Mouse (Mus musculus) adrenal gland, postnatal 4 days (tissue): ENCODE measurements around the gene Itpk1. TPM values are rescaled to one million over a fixed set of nuclear protein-coding genes. Genes with fewer than 3 reads are reported as not detected.

ENCODE experiments used
- DNase-seq, 2 experiments: peaks; one replicate each; pipeline ENCODE4 v3.0.0; 2021 to 2022; ENCODE audit warnings: low spot score in 2 of 2, mixed read lengths in 2 of 2
- total RNA-seq, 2 experiments: library from RNA; stranded (reverse); gene quantifications; 2 replicates each; pipeline ENCODE4 v1.2.3; 2021

The Itpk1 gene
- total RNA-seq, 2 experiments from 2014 or later, result 46.6 to 57.7 TPM

GRCm38 (mm10) chr12:102696635-102697354 lies 7.9 kb downstream of the Itpk1 start:
- no peak for DNase-seq

DNA sequence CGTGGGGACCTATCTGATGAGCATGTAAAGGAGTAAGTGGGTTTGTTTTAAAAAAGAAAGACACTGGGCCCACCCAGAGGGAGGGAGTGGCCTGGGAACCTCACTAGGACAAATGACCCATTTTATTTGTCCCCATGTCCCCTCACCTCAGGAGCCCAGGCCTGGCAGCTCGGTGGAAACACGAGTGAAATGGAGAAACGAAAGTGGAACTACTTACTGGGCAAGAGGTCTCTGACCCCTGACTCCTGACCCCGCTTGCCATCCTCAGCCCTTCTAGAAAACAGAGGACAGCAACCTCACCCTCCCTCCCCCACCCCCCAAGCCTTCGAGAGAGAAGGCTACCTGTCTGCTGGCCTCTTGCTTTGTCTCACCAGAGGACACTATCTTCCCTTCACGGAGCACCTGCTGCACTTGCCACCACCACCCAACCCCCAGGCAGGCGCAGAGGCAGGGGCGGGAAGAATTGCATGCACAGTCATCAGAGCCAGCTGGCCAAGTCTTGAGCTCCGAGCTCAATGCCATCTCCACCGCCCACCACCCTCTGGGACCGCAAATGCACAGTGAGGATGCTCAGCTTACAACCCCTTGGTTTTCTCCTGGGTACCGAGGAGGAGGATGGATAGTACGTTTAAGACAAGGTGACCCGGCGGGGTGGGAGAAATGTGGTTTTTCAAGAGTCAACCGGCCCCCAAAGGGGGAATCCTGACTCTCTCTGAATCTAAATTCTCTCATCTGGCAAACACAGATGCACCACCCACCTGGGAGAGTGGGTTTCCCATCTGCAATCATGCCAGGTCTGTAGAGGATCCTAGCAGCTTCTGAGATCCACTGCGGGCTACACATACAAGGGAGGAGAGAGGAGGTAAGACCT lies 9.1 kb downstream of the Itpk1 start:
- no peak for DNase-seq

DNA sequence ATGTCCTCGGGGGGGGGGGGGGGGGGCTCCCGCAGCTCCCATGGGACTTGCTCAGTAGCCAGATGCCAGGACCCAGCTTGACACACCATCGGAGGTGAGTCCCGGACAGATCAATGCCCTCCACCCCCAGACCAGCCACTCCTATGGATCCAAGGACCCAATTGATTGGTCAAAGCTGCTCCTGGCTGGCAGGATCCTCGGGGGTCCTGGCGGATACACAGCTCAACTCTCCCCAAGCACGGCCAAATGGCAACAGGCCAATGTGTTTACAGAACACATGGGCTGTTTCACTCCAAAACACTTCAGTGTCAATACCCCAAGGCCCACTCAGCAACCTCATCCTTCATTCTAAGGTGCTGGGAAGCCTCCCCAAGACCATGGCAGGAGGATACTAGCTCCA lies 13.0 kb downstream of the Itpk1 start:
- no peak for DNase-seq

- no peak for DNase-seq
Measured at GRCm38 (mm10) chr12:102691180-102691579, 13.6 kb downstream of the Itpk1 start.

- DNase-seq, result no peak
Measured at GRCm38 (mm10) chr12:102689773-102690563, 14.8 kb downstream of the Itpk1 start.

- no peak for DNase-seq
Measured at GRCm38 (mm10) chr12:102686321-102686720, 18.4 kb downstream of the Itpk1 start.

DNA sequence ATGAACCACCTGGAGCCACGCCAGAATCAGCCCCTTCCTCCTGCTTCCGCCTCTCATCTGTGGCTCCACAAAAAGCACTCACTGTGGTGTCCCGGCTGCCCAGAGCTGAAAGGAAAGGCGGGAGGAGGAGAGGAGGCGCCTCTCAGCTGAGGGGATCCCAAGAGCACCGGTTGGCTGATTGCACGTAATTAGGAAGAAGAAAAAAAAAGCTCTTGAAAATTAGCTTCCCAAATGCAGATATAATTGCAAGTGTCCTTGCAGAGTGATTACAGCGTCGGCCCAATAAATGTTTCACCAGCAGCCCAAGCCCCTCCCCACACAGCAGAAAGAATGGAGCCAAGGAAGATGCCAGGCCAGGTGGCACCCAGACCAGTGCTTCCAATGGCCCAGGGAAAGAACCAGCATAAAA lies 19.2 kb downstream of the Itpk1 start:
- no peak for DNase-seq

DNA sequence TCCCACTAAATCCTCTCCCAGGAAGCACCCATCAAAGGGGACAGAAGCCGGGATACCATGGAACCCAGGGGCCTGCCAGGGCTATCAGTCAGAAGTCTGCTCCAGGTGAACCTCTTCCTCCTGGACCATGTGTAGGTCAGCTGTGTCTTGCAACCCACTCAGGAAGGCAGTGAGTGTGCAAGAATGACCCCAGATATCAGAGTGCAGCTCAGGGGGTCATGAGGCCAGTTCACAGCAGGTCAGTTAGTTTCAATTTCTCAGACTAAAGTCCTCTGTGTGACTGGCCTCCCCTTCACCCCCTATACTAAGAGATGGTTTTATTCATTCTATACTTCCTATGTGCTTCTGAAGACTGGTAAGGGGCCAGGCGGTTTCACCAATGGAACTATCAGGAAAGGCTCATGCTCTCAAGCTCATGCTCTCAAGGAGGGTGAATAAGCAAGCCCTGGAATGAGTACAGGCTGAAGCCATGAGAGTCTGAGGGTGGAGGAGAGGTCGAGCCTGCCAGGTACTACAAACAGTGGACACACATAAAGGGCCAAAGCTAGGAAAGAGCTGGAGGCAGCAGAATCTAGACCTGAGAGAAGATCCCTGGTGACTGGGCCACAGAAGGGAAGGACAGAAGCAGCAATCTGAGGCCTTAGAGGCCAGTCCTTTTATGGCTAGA lies 19.9 kb downstream of the Itpk1 start:
- no peak for DNase-seq

DNA sequence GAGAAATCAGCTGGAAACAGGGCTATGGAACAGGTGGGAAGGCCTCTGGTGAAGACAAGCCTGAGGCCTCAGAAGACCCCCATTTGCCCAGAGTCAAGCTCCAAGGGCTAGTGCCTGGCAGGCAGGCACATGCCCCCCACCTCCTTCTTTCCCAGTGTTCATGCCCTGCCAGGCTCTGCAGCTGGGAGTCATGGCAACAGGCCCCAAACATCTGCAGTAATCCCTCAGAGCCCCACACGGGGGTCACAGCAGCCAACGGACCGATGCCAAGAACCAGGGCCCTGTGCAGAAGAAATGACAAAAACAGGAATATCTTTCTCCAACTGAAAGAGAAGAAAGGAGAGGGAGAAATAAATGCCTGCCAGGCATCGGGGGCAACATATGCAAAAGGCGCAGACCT lies 20.8 kb downstream of the Itpk1 start:
- no peak for DNase-seq

GRCm38 (mm10) chr12:102683438-102683837 lies 21.3 kb downstream of the Itpk1 start:
- no peak for DNase-seq

GRCm38 (mm10) chr12:102682722-102683299 lies 21.9 kb downstream of the Itpk1 start:
- no peak for DNase-seq

GRCm38 (mm10) chr12:102682085-102682484 lies 22.6 kb downstream of the Itpk1 start:
- DNase-seq, result no peak

DNA sequence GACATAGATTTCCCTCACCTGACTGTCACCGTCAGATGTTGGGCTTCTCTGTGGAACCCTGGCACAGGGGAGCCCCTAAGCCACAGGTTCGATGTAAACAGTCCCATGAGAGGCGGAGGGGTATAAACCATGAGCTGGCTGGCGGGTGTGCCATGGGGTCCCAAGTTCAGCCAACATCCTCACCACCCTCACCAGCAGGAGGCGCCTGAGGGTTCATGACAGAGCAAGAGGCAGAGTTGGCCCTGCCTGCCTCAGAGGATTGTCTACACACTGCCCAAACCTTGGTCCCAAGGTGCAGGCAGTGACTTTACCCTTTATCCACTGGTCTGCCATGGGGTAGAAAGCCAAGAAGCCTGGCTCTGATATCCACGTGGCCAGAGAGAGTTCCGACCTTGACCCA lies 23.1 kb downstream of the Itpk1 start:
- DNase-seq, result no peak

- DNase-seq, result no peak
Measured at GRCm38 (mm10) chr12:102678820-102679219, 25.9 kb downstream of the Itpk1 start.

DNA sequence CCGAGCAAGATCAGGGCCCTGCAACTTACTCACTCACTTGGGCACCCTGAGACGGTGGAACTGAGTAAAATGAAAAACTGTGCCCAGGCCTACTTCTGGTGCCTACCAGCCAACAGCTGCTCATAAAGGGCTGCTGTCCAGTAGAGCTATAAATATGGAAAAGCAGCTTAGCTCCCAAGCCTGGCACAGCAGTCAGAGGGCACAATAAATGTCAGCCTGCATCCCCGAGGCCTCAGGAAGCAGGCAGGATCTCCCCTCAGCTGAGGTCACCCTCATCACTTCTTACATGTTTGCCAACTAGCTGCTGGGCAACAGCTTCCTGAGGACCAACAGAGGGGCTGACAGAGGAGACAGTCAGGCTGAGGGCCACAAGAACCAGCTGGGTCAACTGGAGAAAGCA lies 27.6 kb downstream of the Itpk1 start:
- DNase-seq, result no peak

GRCm38 (mm10) chr12:102674556-102674955 lies 30.2 kb downstream of the Itpk1 start:
- DNase-seq, result no peak

DNA sequence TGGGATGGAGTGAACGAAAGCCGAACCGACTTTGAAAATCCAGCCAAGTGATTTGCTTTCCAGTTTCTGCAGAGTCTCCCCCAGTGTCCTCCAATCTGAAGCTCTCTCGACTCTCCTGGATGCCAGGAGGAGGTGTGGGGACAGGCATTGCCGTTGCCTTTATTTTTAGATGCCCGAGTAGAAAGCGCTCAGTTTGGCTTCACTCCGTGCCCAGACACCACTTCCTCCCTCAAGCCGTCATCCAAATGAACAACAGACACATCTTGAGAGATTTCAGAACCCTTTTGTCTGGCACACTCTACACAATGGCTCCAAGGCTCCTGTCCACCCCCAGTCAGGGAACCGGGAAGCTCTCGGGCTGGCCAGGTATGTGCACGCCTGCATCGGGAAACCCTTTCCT lies 30.6 kb downstream of the Itpk1 start:
- no peak for DNase-seq

DNA sequence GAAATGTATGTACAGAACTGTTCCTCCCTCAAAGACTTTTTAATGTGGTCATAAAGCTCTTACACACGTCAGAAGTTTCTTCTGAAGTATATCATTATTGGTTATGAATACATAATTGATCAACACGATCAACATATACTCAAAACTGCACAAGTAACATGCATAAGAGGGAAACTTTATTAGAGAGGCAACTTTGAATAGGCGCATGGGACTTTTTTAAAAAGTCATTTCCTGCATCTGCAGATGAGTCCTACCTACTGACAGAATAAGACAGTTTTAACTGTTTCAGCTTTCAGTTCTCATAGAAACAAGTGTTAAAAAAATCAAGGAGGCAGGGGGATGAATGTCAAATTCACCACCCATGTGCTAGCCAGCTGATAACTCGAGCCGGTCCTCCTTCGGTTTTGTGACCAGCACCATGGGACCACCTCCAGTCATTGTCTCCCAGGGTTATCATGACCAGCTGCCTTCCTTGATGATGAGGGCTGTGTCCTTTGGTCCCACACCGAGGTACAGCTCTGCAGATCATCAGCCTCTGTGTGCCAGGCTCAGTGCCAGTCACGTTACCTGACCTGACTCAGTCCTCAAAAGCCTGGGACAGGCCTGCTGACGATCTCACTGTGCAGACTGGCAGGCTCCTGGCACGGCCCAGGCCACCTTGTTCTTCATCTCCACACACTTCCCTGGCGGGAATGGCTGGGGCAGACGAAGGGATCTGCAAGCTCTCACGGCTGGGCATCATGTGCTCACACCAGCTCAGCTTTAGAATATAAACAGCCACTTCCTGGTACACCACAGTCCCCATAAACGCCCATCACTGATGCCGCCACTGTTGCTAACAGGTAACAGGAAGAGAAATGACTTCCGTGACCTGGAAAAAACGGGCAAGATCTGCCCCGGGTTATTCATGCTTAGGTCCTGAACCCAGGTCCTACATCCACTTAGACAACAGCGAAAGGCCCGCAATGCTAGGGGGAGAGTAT lies 31.6 kb downstream of the Itpk1 start:
- no peak for DNase-seq

DNA sequence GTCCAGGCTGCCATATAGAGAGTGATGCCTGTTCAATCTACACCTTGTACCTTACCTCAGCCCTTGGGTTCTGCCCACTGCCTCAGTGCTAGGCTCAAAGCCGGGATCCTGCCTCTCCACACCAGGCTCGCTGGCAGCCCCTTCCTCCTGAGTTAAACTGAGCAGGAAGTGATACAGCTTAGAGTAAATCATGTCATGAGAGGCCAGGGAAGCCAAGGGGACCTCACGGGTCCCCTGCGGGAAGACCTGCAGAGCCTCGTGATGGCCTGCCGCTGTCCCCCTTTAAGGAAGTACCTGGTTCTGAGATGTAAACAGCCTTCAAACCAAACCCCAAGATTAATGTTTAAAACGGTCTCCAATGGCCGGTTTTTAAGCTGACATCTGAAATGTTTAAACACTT lies 32.6 kb downstream of the Itpk1 start:
- DNase-seq, result no peak

- no peak for DNase-seq
Measured at GRCm38 (mm10) chr12:102670848-102671247, 33.9 kb downstream of the Itpk1 start.
